Mouse (Mus musculus): ENCODE results near the gene Prpf3. TPM values are rescaled to one million over a fixed set of nuclear protein-coding genes. Genes with fewer than 3 reads are reported as not detected.

Gene Prpf3
- polyA plus RNA-seq, 1 experiment from 2014 or later, result 65.3 TPM

GRCm38 (mm10) chr3:95794299-95794698 lies 61.4 kb downstream of the Prpf3 start:
- Histone ChIP-seq H3K27me3 (ENCODE audit: control insufficient read depth, insufficient read depth, low read length) (no peaks in the 10 kb centered on the region), H3K4me2 (no peak overlapping the region), H3K4me1 (ENCODE audit: control insufficient read depth, insufficient read depth, low read length) (no peaks in the 10 kb centered on the region), H3K9me3 (ENCODE audit: control insufficient read depth, low read length) (no peaks in the 10 kb centered on the region), H3K9ac (ENCODE audit: low read length) (no peak overlapping the region), H3K27ac (ENCODE audit: low read depth, low read length) (no peak overlapping the region), H3K36me3 (ENCODE audit: control insufficient read depth, insufficient read depth, low read length) (no peaks in the 10 kb centered on the region), H3K4me3 (ENCODE audit: low read depth, low read length) (no peak overlapping the region)
- ATAC-seq (ENCODE audit: low FRiP score) (no peak), DNase-seq (ENCODE audit: low spot score, missing footprints) (peak; percentile 65)
- WGBS, result 92% methylated on average over 1 of the region's 1 CpGs

GRCm38 (mm10) chr3:95793662-95794061 lies 62.0 kb downstream of the Prpf3 start:
- no peaks in the 10 kb centered on the region for H3K4me1 ChIP-seq (ENCODE audit: control insufficient read depth, insufficient read depth, low read length)
- H3K9me3 ChIP-seq (ENCODE audit: control insufficient read depth, low read length), result no peaks in the 10 kb centered on the region
- H3K27ac ChIP-seq (ENCODE audit: low read depth, low read length), result no peak overlapping the region
- no peak overlapping the region for H3K9ac ChIP-seq (ENCODE audit: low read length)
- ATAC-seq (ENCODE audit: low FRiP score), result no peak
- 78% methylated on average over 2 of the region's 2 CpGs for WGBS
- H3K4me3 ChIP-seq (ENCODE audit: low read depth, low read length), result no peak overlapping the region
- DNase-seq (ENCODE audit: low spot score, missing footprints), result peak; percentile 71
- no peaks in the 10 kb centered on the region for H3K36me3 ChIP-seq (ENCODE audit: control insufficient read depth, insufficient read depth, low read length)
- no peak overlapping the region for H3K4me2 ChIP-seq
- no peaks in the 10 kb centered on the region for H3K27me3 ChIP-seq (ENCODE audit: control insufficient read depth, insufficient read depth, low read length)

- no peaks in the 10 kb centered on the region for H3K9me3 ChIP-seq (ENCODE audit: control insufficient read depth, low read length)
- no peaks in the 10 kb centered on the region for H3K4me1 ChIP-seq (ENCODE audit: control insufficient read depth, insufficient read depth, low read length)
- no peak overlapping the region for H3K4me3 ChIP-seq (ENCODE audit: low read depth, low read length)
- no peaks in the 10 kb centered on the region for H3K27me3 ChIP-seq (ENCODE audit: control insufficient read depth, insufficient read depth, low read length)
- H3K4me2 ChIP-seq, result no peak overlapping the region
- no peak overlapping the region for H3K9ac ChIP-seq (ENCODE audit: low read length)
- 91% methylated on average over 4 of the region's 4 CpGs for WGBS
- peaks cover 10% of the 10 kb centered on the region for H3K36me3 ChIP-seq (ENCODE audit: control insufficient read depth, insufficient read depth, low read length)
- H3K27ac ChIP-seq (ENCODE audit: low read depth, low read length), result no peak overlapping the region
- ATAC-seq (ENCODE audit: low FRiP score), result no peak
- peak; percentile 37 for DNase-seq (ENCODE audit: low spot score, missing footprints)
These were observed 70.2 kb downstream of the Prpf3 start for GRCm38 (mm10) chr3:95785501-95785900.

Other genes with a start within 250 kb of the Prpf3 start
- gene Ensa, start 230.9 kb downstream of the Prpf3 start, polyA plus RNA-seq (2014; fragmentation: Nextera tagmentation; extraction: Ambion mirVana), result 88.1 and 93.2 TPM in 2 replicates
- gene Mcl1, start 197.1 kb downstream of the Prpf3 start, polyA plus RNA-seq (2014; fragmentation: Nextera tagmentation; extraction: Ambion mirVana), result 74.1 and 79.9 TPM in 2 replicates
- gene Adamtsl4, start 168.0 kb downstream of the Prpf3 start, polyA plus RNA-seq (2014; fragmentation: Nextera tagmentation; extraction: Ambion mirVana), result 0.28 and 0.52 TPM in 2 replicates
- gene Ecm1, start 116.3 kb downstream of the Prpf3 start, polyA plus RNA-seq (2014; fragmentation: Nextera tagmentation; extraction: Ambion mirVana), result 15.4 and 18.0 TPM in 2 replicates
- 47.9 and 49.6 TPM in 2 replicates for gene Tars2, start 95.7 kb downstream of the Prpf3 start, polyA plus RNA-seq (2014; fragmentation: Nextera tagmentation; extraction: Ambion mirVana)
- 22.4 and 22.9 TPM in 2 replicates for gene Rprd2, start 37.0 kb downstream of the Prpf3 start, polyA plus RNA-seq (2014; fragmentation: Nextera tagmentation; extraction: Ambion mirVana)
- 343 and 356 TPM in 2 replicates for gene Mrps21, start 15.6 kb upstream of the Prpf3 start, polyA plus RNA-seq (2014; fragmentation: Nextera tagmentation; extraction: Ambion mirVana)
- 4.5 and 4.6 TPM in 2 replicates for gene Ciart, start 26.4 kb upstream of the Prpf3 start, polyA plus RNA-seq (2014; fragmentation: Nextera tagmentation; extraction: Ambion mirVana)
- 8.5 and 8.9 TPM in 2 replicates for gene BC028528, start 36.1 kb upstream of the Prpf3 start, polyA plus RNA-seq (2014; fragmentation: Nextera tagmentation; extraction: Ambion mirVana)
- 32.5 and 34.3 TPM in 2 replicates for gene Aph1a, start 38.1 kb upstream of the Prpf3 start, polyA plus RNA-seq (2014; fragmentation: Nextera tagmentation; extraction: Ambion mirVana)
- gene Car14, start 48.8 kb upstream of the Prpf3 start, polyA plus RNA-seq (2014; fragmentation: Nextera tagmentation; extraction: Ambion mirVana), result 32.1 and 33.4 TPM in 2 replicates
- gene Anp32e, start 73.4 kb upstream of the Prpf3 start, polyA plus RNA-seq (2014; fragmentation: Nextera tagmentation; extraction: Ambion mirVana), result 149 and 151 TPM in 2 replicates
- 62.9 and 70.7 TPM in 2 replicates for gene Plekho1, start 140.1 kb upstream of the Prpf3 start, polyA plus RNA-seq (2014; fragmentation: Nextera tagmentation; extraction: Ambion mirVana)
- gene Vps45, start 202.6 kb upstream of the Prpf3 start, polyA plus RNA-seq (2014; fragmentation: Nextera tagmentation; extraction: Ambion mirVana), result 24.7 and 29.5 TPM in 2 replicates
- 8.8 and 9.4 TPM in 2 replicates for gene Otud7b, start 248.6 kb upstream of the Prpf3 start, polyA plus RNA-seq (2014; fragmentation: Nextera tagmentation; extraction: Ambion mirVana)